Mouse (Mus musculus) splenic B cell, adult 2 months (primary cell): Measurements from ENCODE around the gene Pttg1ip.

Experiments
- DNase-seq: peaks from one replicate; pipeline ENCODE4 v3.0.0-alpha.2; 2011; ENCODE audit warnings: low read depth, low spot score
- H3K27me3 ChIP-seq: 2 replicates; pipeline ENCODE4 v1.6.1; 2012; ENCODE audit warnings: mild to moderate bottlenecking, low read length, moderate library complexity, mixed read lengths; ENCODE audit not compliant: control insufficient read depth, poor library complexity, insufficient read depth, severe bottlenecking
- H3K36me3 ChIP-seq: 2 replicates; pipeline ENCODE4 v1.6.1; 2012; ENCODE audit warnings: mild to moderate bottlenecking, low read length, moderate library complexity, mixed read lengths; ENCODE audit not compliant: control insufficient read depth, poor library complexity, insufficient read depth, severe bottlenecking

Pttg1ip gene

GRCm38 (mm10) chr10:77583795-77584422 lies 2.4 kb downstream of the Pttg1ip start:
- Histone ChIP-seq H3K27me3 (no peaks in the 10 kb centered on the region), H3K36me3 (no peaks in the 10 kb centered on the region; the same call in 1 of the 2 replicates)
- no peak for DNase-seq

- Histone ChIP-seq H3K36me3 (peaks cover 4% of the 10 kb centered on the region; the same call in 1 of the 2 replicates), H3K27me3 (no peaks in the 10 kb centered on the region)
- DNase-seq, result no peak
Observed at GRCm38 (mm10) chr10:77586637-77587036, 5.1 kb downstream of the Pttg1ip start.

- H3K36me3 ChIP-seq, result peaks cover 4% of the 10 kb centered on the region; the same call in 1 of the 2 replicates
- no peak for DNase-seq
- H3K27me3 ChIP-seq, result no peaks in the 10 kb centered on the region
Observed at GRCm38 (mm10) chr10:77587091-77587775, 5.7 kb downstream of the Pttg1ip start.

GRCm38 (mm10) chr10:77588036-77588435 lies 6.5 kb downstream of the Pttg1ip start:
- H3K27me3 ChIP-seq, result no peaks in the 10 kb centered on the region
- DNase-seq, result no peak
- peaks cover 4% of the 10 kb centered on the region; the same call in 1 of the 2 replicates for H3K36me3 ChIP-seq

- Histone ChIP-seq H3K27me3 (no peaks in the 10 kb centered on the region), H3K36me3 (peaks cover 4% of the 10 kb centered on the region)
- no peak for DNase-seq
Observed at GRCm38 (mm10) chr10:77589117-77589516, 7.6 kb downstream of the Pttg1ip start.

- H3K36me3 ChIP-seq, result peaks cover 8% of the 10 kb centered on the region
- no peak for DNase-seq
- no peaks in the 10 kb centered on the region for H3K27me3 ChIP-seq
Observed at GRCm38 (mm10) chr10:77589749-77590148, 8.2 kb downstream of the Pttg1ip start.

GRCm38 (mm10) chr10:77590812-77591211 lies 9.3 kb downstream of the Pttg1ip start:
- Histone ChIP-seq H3K27me3 (no peaks in the 10 kb centered on the region), H3K36me3 (peaks cover 8% of the 10 kb centered on the region)
- DNase-seq, result peak; percentile 86

GRCm38 (mm10) chr10:77591546-77591945 lies 10.0 kb downstream of the Pttg1ip start:
- no peak for DNase-seq
- Histone ChIP-seq H3K36me3 (peaks cover 10% of the 10 kb centered on the region), H3K27me3 (no peaks in the 10 kb centered on the region)

GRCm38 (mm10) chr10:77596060-77596459 lies 14.5 kb downstream of the Pttg1ip start:
- DNase-seq, result no peak
- no peaks in the 10 kb centered on the region for H3K27me3 ChIP-seq
- H3K36me3 ChIP-seq, result peaks cover 9% of the 10 kb centered on the region

GRCm38 (mm10) chr10:77603021-77603420 lies 21.5 kb downstream of the Pttg1ip start:
- Histone ChIP-seq H3K27me3 (no peaks in the 10 kb centered on the region), H3K36me3 (no peaks in the 10 kb centered on the region; the same call in 1 of the 2 replicates)
- no peak for DNase-seq

GRCm38 (mm10) chr10:77604111-77604510 lies 22.6 kb downstream of the Pttg1ip start:
- no peaks in the 10 kb centered on the region for H3K27me3 ChIP-seq
- DNase-seq, result peak; percentile 41

GRCm38 (mm10) chr10:77604958-77605357 lies 23.4 kb downstream of the Pttg1ip start:
- Histone ChIP-seq H3K27me3 (no peaks in the 10 kb centered on the region), H3K36me3 (no peaks in the 10 kb centered on the region)
- DNase-seq, result no peak

More at GRCm38 (mm10) chr10:77604111-77604510, 22.6 kb downstream of the Pttg1ip start:
- H3K36me3 ChIP-seq, result no peaks in the 10 kb centered on the region

- no peaks in the 10 kb centered on the region for H3K27me3 ChIP-seq
- DNase-seq, result peak; percentile 77
- H3K36me3 ChIP-seq, result no peaks in the 10 kb centered on the region
Observed at GRCm38 (mm10) chr10:77605368-77605767, 23.8 kb downstream of the Pttg1ip start.

GRCm38 (mm10) chr10:77605908-77606826 lies 24.6 kb downstream of the Pttg1ip start, which contains the start of the genes Sumo3 and Gm49325:
Gene Sumo3 (plus strand): TSS chr10:77606097.
Gene Gm49325 (plus strand): TSS chr10:77606197.
- Histone ChIP-seq H3K27me3 (no peaks in the 10 kb centered on the region), H3K36me3 (no peaks in the 10 kb centered on the region)
- peak; percentile 98 for DNase-seq
